In genomic region chr5:136649655-136650054, GRCm38 (mm10) we compare ENCODE assay signal across 24 mouse cellular contexts. TPM values are rescaled to one million over a fixed set of nuclear protein-coding genes. Genes with fewer than 3 reads are reported as not detected.
A peak's percentile ranks its signal among the peaks of the same experiment; 100 is the strongest.
DNase-seq lines count a peak whose midpoint lies in the region; ATAC-seq and TF ChIP-seq lines count a peak whose summit lies in the region.
"Had no signal": no experiment of that assay in that cellular context is flagged by ENCODE, and none has a peak within 500 bp of the region (broad histone marks: within the 10 kb centered on the region; RNA-seq: fewer than 3 reads in every experiment).

No protein-coding gene starts in this region.

- no peak for ATAC-seq in hindbrain, embryonic 12.5 days (ENCODE audit: low FRiP score)
- no peak for ATAC-seq in hindbrain, postnatal 0 days
- ATAC-seq in midbrain, embryonic 14.5 days (ENCODE audit: low FRiP score, low TSS enrichment), result no peak
- ATAC-seq in midbrain, embryonic 11.5 days (ENCODE audit: low FRiP score), result no peak
- ATAC-seq in granulocyte monocyte progenitor cell, adult 5-6 weeks (replicated peaks; ENCODE audit: poor library complexity, severe bottlenecking), result peak; percentile 52
- ATAC-seq: forebrain, embryonic 16.5 days had no signal

- H3K4me2 ChIP-seq in hindbrain, embryonic 12.5 days (replicated peaks), result no peak overlapping the region
- no peak overlapping the region for H3K4me2 ChIP-seq in hindbrain, postnatal 0 days (ENCODE audit: low read depth, low read length)
- H3K4me2 ChIP-seq in midbrain, embryonic 14.5 days (ENCODE audit: low read length), result no peak overlapping the region
- no peak overlapping the region for H3K4me2 ChIP-seq in midbrain, embryonic 11.5 days
- H3K4me2 ChIP-seq: embryonic facial prominence, embryonic 12.5 days; forebrain, embryonic 12.5 days; heart, embryonic 13.5 days; hindbrain, embryonic 15.5 days had no signal

- 85% methylated on average over 5 of the region's 5 CpGs for WGBS in hindbrain, embryonic 12.5 days
- 90% methylated on average over 5 of the region's 5 CpGs for WGBS in hindbrain, postnatal 0 days
- WGBS in midbrain, embryonic 14.5 days, result 91% methylated on average over 5 of the region's 5 CpGs
- 92% methylated on average over 5 of the region's 5 CpGs for WGBS in midbrain, embryonic 11.5 days

- H3K9me3 ChIP-seq in hindbrain, embryonic 12.5 days (replicated peaks), result no peaks in the 10 kb centered on the region
- H3K9me3 ChIP-seq in hindbrain, postnatal 0 days (ENCODE audit: low read length), result no peaks in the 10 kb centered on the region
- no peaks in the 10 kb centered on the region for H3K9me3 ChIP-seq in midbrain, embryonic 14.5 days (ENCODE audit: control insufficient read depth, low read length)
- no peaks in the 10 kb centered on the region for H3K9me3 ChIP-seq in midbrain, embryonic 11.5 days (ENCODE audit: control insufficient read depth, low read length)
- H3K9me3 ChIP-seq: embryonic facial prominence, embryonic 12.5 days; forebrain, embryonic 12.5 days; heart, embryonic 13.5 days; hindbrain, embryonic 15.5 days had no signal

- no peaks in the 10 kb centered on the region for H3K27me3 ChIP-seq in hindbrain, embryonic 12.5 days
- H3K27me3 ChIP-seq in hindbrain, postnatal 0 days (ENCODE audit: insufficient read depth, low read length), result no peaks in the 10 kb centered on the region
- no peaks in the 10 kb centered on the region for H3K27me3 ChIP-seq in midbrain, embryonic 14.5 days (ENCODE audit: control insufficient read depth, insufficient read depth, low read length)
- no peaks in the 10 kb centered on the region for H3K27me3 ChIP-seq in midbrain, embryonic 11.5 days (ENCODE audit: control insufficient read depth, insufficient read depth, low read length)
- no peaks in the 10 kb centered on the region for H3K27me3 ChIP-seq in splenic B cell, adult 2 months (ENCODE audit: control insufficient read depth, insufficient read depth, low read length, poor library complexity, severe bottlenecking)
- H3K27me3 ChIP-seq: embryonic facial prominence, embryonic 12.5 days; heart, embryonic 13.5 days; hindbrain, embryonic 15.5 days had no signal

- no peak for TF ChIP-seq CTCF in hindbrain, postnatal 0 days (IDR thresholded peaks at IDR 0.05; ENCODE audit: low read depth)

- H3K4me1 ChIP-seq in hindbrain, embryonic 12.5 days, result no peaks in the 10 kb centered on the region
- no peaks in the 10 kb centered on the region for H3K4me1 ChIP-seq in hindbrain, postnatal 0 days (ENCODE audit: insufficient read depth, low read length)
- H3K4me1 ChIP-seq in midbrain, embryonic 14.5 days (ENCODE audit: control insufficient read depth, insufficient read depth, low read length), result no peaks in the 10 kb centered on the region
- H3K4me1 ChIP-seq in midbrain, embryonic 11.5 days (ENCODE audit: control insufficient read depth, insufficient read depth, low read length), result no peaks in the 10 kb centered on the region
- H3K4me1 ChIP-seq: embryonic facial prominence, embryonic 12.5 days; forebrain, embryonic 12.5 days; heart, embryonic 13.5 days had no signal

- H3K4me3 ChIP-seq in hindbrain, embryonic 12.5 days, result no peak overlapping the region
- no peak overlapping the region for H3K4me3 ChIP-seq in hindbrain, postnatal 0 days (ENCODE audit: low read length)
- H3K4me3 ChIP-seq in midbrain, embryonic 14.5 days (replicated peaks; ENCODE audit: low read depth, low read length), result no peak overlapping the region
- no peak overlapping the region for H3K4me3 ChIP-seq in midbrain, embryonic 11.5 days (ENCODE audit: low read depth, low read length)
- H3K4me3 ChIP-seq: embryonic facial prominence, embryonic 12.5 days; forebrain, embryonic 12.5 days; heart, embryonic 13.5 days; hindbrain, embryonic 15.5 days had no signal

- H3K9ac ChIP-seq in hindbrain, embryonic 12.5 days, result no peak overlapping the region
- H3K9ac ChIP-seq in hindbrain, postnatal 0 days (replicated peaks; ENCODE audit: low read length), result no peak overlapping the region
- H3K9ac ChIP-seq in midbrain, embryonic 14.5 days (replicated peaks; ENCODE audit: low read length), result no peak overlapping the region
- no peak overlapping the region for H3K9ac ChIP-seq in midbrain, embryonic 11.5 days (ENCODE audit: low read length)
- H3K9ac ChIP-seq: embryonic facial prominence, embryonic 12.5 days; forebrain, embryonic 12.5 days; heart, embryonic 13.5 days; hindbrain, embryonic 15.5 days had no signal

- no peak for DNase-seq in hindbrain, postnatal 0 days (ENCODE audit: low spot score)
- DNase-seq in midbrain, embryonic 14.5 days, result no peak
- DNase-seq in midbrain, embryonic 11.5 days (ENCODE audit: low spot score, missing footprints), result no peak
- DNase-seq in splenic B cell, adult 2 months (ENCODE audit: low read depth, low spot score), result peak; percentile 34
- no peak for DNase-seq in embryo, embryonic 10 days (ENCODE audit: low spot score)
- DNase-seq in gastrocnemius, postnatal 14 days, result no peak
- DNase-seq: adrenal gland, adult 2 months; adrenal gland, postnatal 25 days; cerebellum, adult 18-20 months; cerebellum, postnatal 10 days; gastrocnemius, postnatal 10 days; heart, postnatal 36 days had no signal

- H3K27ac ChIP-seq in hindbrain, embryonic 12.5 days, result peak overlapping the region; percentile 52; the same call in 1 of the 2 replicates
- H3K27ac ChIP-seq in hindbrain, postnatal 0 days, result no peak overlapping the region
- peak overlapping the region; percentile 68 for H3K27ac ChIP-seq in midbrain, embryonic 14.5 days (replicated peaks; ENCODE audit: low read depth, low read length)
- no peak overlapping the region for H3K27ac ChIP-seq in midbrain, embryonic 11.5 days (ENCODE audit: low read depth, low read length)
- H3K27ac ChIP-seq: embryonic facial prominence, embryonic 12.5 days; forebrain, embryonic 12.5 days; heart, embryonic 13.5 days; hindbrain, embryonic 15.5 days had no signal

- H3K36me3 ChIP-seq in hindbrain, embryonic 12.5 days, result no peaks in the 10 kb centered on the region
- H3K36me3 ChIP-seq in hindbrain, postnatal 0 days (ENCODE audit: insufficient read depth, low read length), result no peaks in the 10 kb centered on the region
- no peaks in the 10 kb centered on the region for H3K36me3 ChIP-seq in midbrain, embryonic 14.5 days (ENCODE audit: control insufficient read depth, insufficient read depth, low read length)
- no peaks in the 10 kb centered on the region for H3K36me3 ChIP-seq in midbrain, embryonic 11.5 days (ENCODE audit: control insufficient read depth, insufficient read depth, low read length)
- no peaks in the 10 kb centered on the region for H3K36me3 ChIP-seq in splenic B cell, adult 2 months (ENCODE audit: control insufficient read depth, insufficient read depth, low read length, poor library complexity, severe bottlenecking)
- H3K36me3 ChIP-seq: embryonic facial prominence, embryonic 12.5 days; forebrain, embryonic 12.5 days; heart, embryonic 13.5 days; hindbrain, embryonic 15.5 days had no signal

- intact Hi-C loops in gastrocnemius, postnatal 14 days (cut with DNase I; ENCODE audit: low total_unique reads), result no loop called here

RNA-seq across cellular contexts. Expression of gene Myl10, which starts 43.3 kb away (rescaled TPM):
- not detected in 2 replicates for polyA plus RNA-seq in hindbrain, embryonic 12.5 days (2016; fragmentation: Nextera tagmentation; extraction: Ambion mirVana)
- not detected in 2 replicates for total RNA-seq in hindbrain, postnatal 0 days (2014; rRNA removed)
- not detected in 2 replicates for polyA plus RNA-seq in hindbrain, postnatal 0 days (2015; fragmentation: Nextera tagmentation; extraction: Ambion mirVana)
- polyA plus RNA-seq in midbrain, embryonic 14.5 days (2014; fragmentation: Nextera tagmentation; extraction: Ambion mirVana), result not detected in 2 replicates
- not detected in 2 replicates for polyA plus RNA-seq in midbrain, embryonic 11.5 days (2014; fragmentation: Nextera tagmentation; extraction: Ambion mirVana)
- total RNA-seq in granulocyte monocyte progenitor cell, adult 5-6 weeks (2014; fragmentation: Nextera tagmentation), result not detected in 2 replicates
- not detected in 2 replicates for total RNA-seq in granulocyte monocyte progenitor cell, adult 5-6 weeks (2017)
- total RNA-seq in gastrocnemius, postnatal 14 days (2021), result 1 to 10 TPM; 6.0 to 7.3 TPM
- total RNA-seq: adrenal gland, adult 2 months; adrenal gland, postnatal 25 days; CH12.LX; heart, adult 8-10 months; heart, postnatal 36 days had no signal
- polyA plus RNA-seq: adrenal gland, adult 2 months; embryonic facial prominence, embryonic 12.5 days; forebrain, embryonic 12.5 days; forebrain, embryonic 16.5 days; frontal cortex, adult 2 months; heart, embryonic 13.5 days; heart, postnatal 0 days; hindbrain, embryonic 15.5 days; intestine, embryonic 14.5 days had no signal

Comparison
In these comparisons a context has a peak if more than half of its experiments do, and no peak if none do; other contexts are left out.
1. H3K27ac ChIP-seq: peak in hindbrain, embryonic 12.5 days (single experiment) and midbrain, embryonic 14.5 days (single experiment); none in hindbrain, postnatal 0 days (single experiment) and midbrain, embryonic 11.5 days (single experiment).